Mouse (Mus musculus): ENCODE data around the gene Ccrl2. TPM values are rescaled to one million over a fixed set of nuclear protein-coding genes. Genes with fewer than 3 reads are reported as not detected.
A peak's percentile ranks its signal among the peaks of the same experiment; 100 is the strongest.

The Ccrl2 gene
- polyA plus RNA-seq, 1 experiment from 2014 or later = 15.7 TPM

- H3K9me3 ChIP-seq (replicated peaks) = no peaks in the 10 kb centered on the region
- H3K4me2 ChIP-seq = no peak overlapping the region
- H3K27me3 ChIP-seq = no peaks in the 10 kb centered on the region
- no peak for ATAC-seq (ENCODE audit: insufficient read depth)
- H3K4me3 ChIP-seq (replicated peaks) = no peak overlapping the region
- no peaks in the 10 kb centered on the region for H3K36me3 ChIP-seq (replicated peaks)
- H3K27ac ChIP-seq (replicated peaks) = no peak overlapping the region
- H3K4me1 ChIP-seq (replicated peaks) = 0 out of 2 replicates have a peak, but pooled peaks cover 4% of the 10 kb centered on the region
- H3K9ac ChIP-seq = no peak overlapping the region
- WGBS (ENCODE audit: insufficient replicate concordance) = 58% methylated on average over 4 of the region's 4 CpGs
Measured at GRCm38 (mm10) chr9:111033717-111034116, 23.6 kb downstream of the Ccrl2 start.

DNA sequence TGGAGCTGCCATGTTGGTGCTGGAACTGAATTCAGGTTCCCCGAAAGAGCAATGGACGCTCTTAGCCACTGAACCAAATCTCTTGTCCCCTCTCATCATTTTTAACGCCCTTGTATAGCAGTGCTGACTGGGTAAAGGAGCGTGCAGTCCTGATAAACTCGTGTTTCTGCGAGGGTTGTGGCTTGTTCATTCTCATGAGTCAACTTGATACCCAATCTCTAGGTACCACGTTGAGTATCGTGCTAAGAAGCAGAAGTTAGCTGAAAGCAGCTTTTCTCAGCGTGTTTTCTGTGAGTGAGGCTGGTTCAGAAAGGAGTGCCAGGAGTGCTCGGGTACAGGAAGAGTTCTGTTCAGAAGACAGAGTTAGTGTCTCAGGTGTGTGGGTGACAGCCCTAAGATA lies 30.5 kb downstream of the Ccrl2 start:
- Histone ChIP-seq H3K4me3 (replicated peaks) (no peak overlapping the region), H3K4me1 (replicated peaks) (no peaks in the 10 kb centered on the region), H3K27ac (replicated peaks) (no peak overlapping the region), H3K9ac (no peak overlapping the region), H3K36me3 (replicated peaks) (no peaks in the 10 kb centered on the region), H3K9me3 (replicated peaks) (no peaks in the 10 kb centered on the region), H3K27me3 (no peaks in the 10 kb centered on the region), H3K4me2 (no peak overlapping the region)
- no peak for ATAC-seq (ENCODE audit: insufficient read depth)
- WGBS (ENCODE audit: insufficient replicate concordance) = 49% methylated on average over 10 of the region's 10 CpGs

- peak; percentile 58; the same call in 1 of the 2 replicates for ATAC-seq (ENCODE audit: insufficient read depth)
- Histone ChIP-seq H3K9me3 (replicated peaks) (no peaks in the 10 kb centered on the region), H3K9ac (no peak within 1 kb of the TSS), H3K4me1 (replicated peaks) (peaks cover 8% of the 10 kb centered on the region), H3K27ac (replicated peaks) (no peak within 1 kb of the TSS), H3K4me3 (replicated peaks) (no peak within 1 kb of the TSS), H3K4me2 (no peak within 1 kb of the TSS), H3K27me3 (no peaks in the 10 kb centered on the region), H3K36me3 (replicated peaks) (no peaks in the 10 kb centered on the region)
- 23% methylated on average over 5 of the region's 5 CpGs for whole genome bisulfite sequencing (ENCODE audit: insufficient replicate concordance)
Measured at GRCm38 (mm10) chr9:111019022-111019421, 38.3 kb downstream of the Ccrl2 start, which contains the start of gene Ltf. Ltf (plus strand) TSS chr9:111019271.

GRCm38 (mm10) chr9:111015658-111016057 lies 41.7 kb downstream of the Ccrl2 start:
- no peaks in the 10 kb centered on the region for H3K27me3 ChIP-seq
- no peak overlapping the region for H3K9ac ChIP-seq
- H3K9me3 ChIP-seq (replicated peaks) = no peaks in the 10 kb centered on the region
- no peak overlapping the region for H3K27ac ChIP-seq (replicated peaks)
- no peaks in the 10 kb centered on the region for H3K36me3 ChIP-seq (replicated peaks)
- ATAC-seq (ENCODE audit: insufficient read depth) = no peak
- H3K4me1 ChIP-seq (replicated peaks) = peaks cover 8% of the 10 kb centered on the region
- H3K4me2 ChIP-seq = no peak overlapping the region
- 56% methylated on average over 4 of the region's 4 CpGs for WGBS (ENCODE audit: insufficient replicate concordance)
- no peak overlapping the region for H3K4me3 ChIP-seq (replicated peaks)

DNA sequence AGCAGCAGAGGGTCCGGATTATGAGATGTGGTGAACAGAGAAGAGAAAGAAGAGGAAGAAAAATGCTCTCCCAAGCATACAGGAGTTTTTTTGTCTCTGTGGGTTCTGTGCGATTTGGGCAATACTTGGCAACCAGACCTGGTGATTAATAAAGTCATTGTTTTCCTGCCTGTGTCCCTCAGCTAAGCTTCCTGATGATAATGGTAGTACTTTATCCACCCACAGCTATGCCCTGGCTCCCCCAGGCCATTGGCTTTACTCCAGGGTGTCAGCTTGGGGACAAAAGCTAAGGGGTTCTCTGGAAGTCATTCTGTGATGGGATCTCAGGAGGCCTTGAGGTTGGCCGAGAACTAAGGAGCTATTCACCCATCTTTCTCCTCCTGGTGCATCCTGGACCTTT lies 45.3 kb downstream of the Ccrl2 start:
- H3K9ac ChIP-seq = no peak overlapping the region
- H3K4me2 ChIP-seq = no peak overlapping the region
- no peaks in the 10 kb centered on the region for H3K27me3 ChIP-seq
- 40% methylated on average over 3 of the region's 3 CpGs for WGBS (ENCODE audit: insufficient replicate concordance)
- no peaks in the 10 kb centered on the region for H3K36me3 ChIP-seq (replicated peaks)
- ATAC-seq (ENCODE audit: insufficient read depth) = no peak
- H3K27ac ChIP-seq (replicated peaks) = no peak overlapping the region
- no peaks in the 10 kb centered on the region for H3K4me1 ChIP-seq (replicated peaks)
- H3K4me3 ChIP-seq (replicated peaks) = no peak overlapping the region
- no peaks in the 10 kb centered on the region for H3K9me3 ChIP-seq (replicated peaks)

GRCm38 (mm10) chr9:111011550-111011949 lies 45.8 kb downstream of the Ccrl2 start:
- 57% methylated on average over 9 of the region's 9 CpGs for WGBS (ENCODE audit: insufficient replicate concordance)
- ATAC-seq (ENCODE audit: insufficient read depth) = no peak
- no peak overlapping the region for H3K9ac ChIP-seq

GRCm38 (mm10) chr9:111009763-111010162 lies 47.6 kb downstream of the Ccrl2 start:
- Histone ChIP-seq H3K9me3 (replicated peaks) (no peaks in the 10 kb centered on the region), H3K36me3 (replicated peaks) (no peaks in the 10 kb centered on the region), H3K27ac (replicated peaks) (no peak overlapping the region), H3K9ac (no peak overlapping the region), H3K4me3 (replicated peaks) (no peak overlapping the region), H3K4me2 (no peak overlapping the region), H3K4me1 (replicated peaks) (no peaks in the 10 kb centered on the region), H3K27me3 (no peaks in the 10 kb centered on the region)
- no peak for ATAC-seq (ENCODE audit: insufficient read depth)
- 51% methylated on average over 3 of the region's 3 CpGs for WGBS (ENCODE audit: insufficient replicate concordance)

More at GRCm38 (mm10) chr9:111011550-111011949, 45.8 kb downstream of the Ccrl2 start:
- no peaks in the 10 kb centered on the region for H3K9me3 ChIP-seq (replicated peaks)
- H3K4me1 ChIP-seq (replicated peaks) = no peaks in the 10 kb centered on the region
- no peaks in the 10 kb centered on the region for H3K27me3 ChIP-seq
- no peak overlapping the region for H3K27ac ChIP-seq (replicated peaks)
- no peak overlapping the region for H3K4me3 ChIP-seq (replicated peaks)
- H3K36me3 ChIP-seq (replicated peaks) = no peaks in the 10 kb centered on the region
- no peak overlapping the region for H3K4me2 ChIP-seq

DNA sequence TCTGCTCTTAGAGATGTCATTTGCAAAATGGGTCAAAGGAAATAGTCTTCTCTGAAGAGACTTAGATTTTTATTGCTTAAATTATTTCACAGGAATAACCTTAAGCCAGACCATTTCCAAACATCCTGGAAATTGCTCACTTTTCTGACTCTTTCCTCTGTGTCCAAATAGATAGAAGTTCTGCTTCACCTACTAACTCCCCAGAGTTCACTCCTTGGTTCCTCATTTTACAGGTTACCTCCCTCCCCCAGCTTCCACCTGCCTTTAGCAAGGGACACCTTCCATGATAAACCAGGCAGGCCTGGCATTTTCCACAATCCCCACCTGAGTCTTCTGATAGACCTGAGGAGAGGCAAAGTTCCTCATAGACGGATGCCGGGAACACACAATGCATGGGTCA lies 50.8 kb downstream of the Ccrl2 start:
- Histone ChIP-seq H3K27me3 (no peaks in the 10 kb centered on the region), H3K9ac (no peak overlapping the region), H3K4me2 (no peak overlapping the region), H3K4me1 (replicated peaks) (no peaks in the 10 kb centered on the region; the same call in 1 of the 2 replicates), H3K27ac (replicated peaks) (no peak overlapping the region), H3K4me3 (replicated peaks) (no peak overlapping the region), H3K36me3 (replicated peaks) (no peaks in the 10 kb centered on the region), H3K9me3 (replicated peaks) (no peaks in the 10 kb centered on the region)
- 69% methylated on average over 2 of the region's 2 CpGs for WGBS (ENCODE audit: insufficient replicate concordance)
- ATAC-seq (ENCODE audit: insufficient read depth) = no peak

Other genes with a start within 250 kb of the Ccrl2 start
- gene Prss44, start 243.5 kb downstream of the Ccrl2 start, polyA plus RNA-seq (2015; fragmentation: Nextera tagmentation; extraction: Ambion mirVana) = not detected in 2 replicates
- gene Prss43, start 230.8 kb downstream of the Ccrl2 start, polyA plus RNA-seq (2015; fragmentation: Nextera tagmentation; extraction: Ambion mirVana) = not detected in 2 replicates
- gene Prss45, start 222.9 kb downstream of the Ccrl2 start, polyA plus RNA-seq (2015; fragmentation: Nextera tagmentation; extraction: Ambion mirVana) = not detected in 2 replicates
- not detected in 2 replicates for gene Prss46, start 213.0 kb downstream of the Ccrl2 start, polyA plus RNA-seq (2015; fragmentation: Nextera tagmentation; extraction: Ambion mirVana)
- 13.9 and 14.5 TPM in 2 replicates for gene Prss50, start 199.6 kb downstream of the Ccrl2 start, polyA plus RNA-seq (2015; fragmentation: Nextera tagmentation; extraction: Ambion mirVana)
- 1.7 and 2.6 TPM in 2 replicates for gene Als2cl, start 177.6 kb downstream of the Ccrl2 start, polyA plus RNA-seq (2015; fragmentation: Nextera tagmentation; extraction: Ambion mirVana)
- gene Tmie, start 177.4 kb downstream of the Ccrl2 start, polyA plus RNA-seq (2015; fragmentation: Nextera tagmentation; extraction: Ambion mirVana) = 1.8 and 2.5 TPM in 2 replicates
- not detected in 2 replicates for gene Fam240a, start 140.7 kb downstream of the Ccrl2 start, polyA plus RNA-seq (2015; fragmentation: Nextera tagmentation; extraction: Ambion mirVana)
- gene Tdgf1, start 111.4 kb downstream of the Ccrl2 start, polyA plus RNA-seq (2015; fragmentation: Nextera tagmentation; extraction: Ambion mirVana) = not detected in 2 replicates
- gene Lrrc2, start 106.0 kb downstream of the Ccrl2 start, polyA plus RNA-seq (2015; fragmentation: Nextera tagmentation; extraction: Ambion mirVana) = 0.07 and 0.25 TPM in 2 replicates
- 13.2 and 13.6 TPM in 2 replicates for gene Rtp3, start 66.9 kb downstream of the Ccrl2 start, polyA plus RNA-seq (2015; fragmentation: Nextera tagmentation; extraction: Ambion mirVana)
- gene Ltf, start 38.2 kb downstream of the Ccrl2 start, polyA plus RNA-seq (2015; fragmentation: Nextera tagmentation; extraction: Ambion mirVana) = 139 and 168 TPM in 2 replicates
- gene Lrrfip2, start 60.1 kb upstream of the Ccrl2 start, polyA plus RNA-seq (2015; fragmentation: Nextera tagmentation; extraction: Ambion mirVana) = 17.7 and 17.9 TPM in 2 replicates
- gene Mlh1, start 214.3 kb upstream of the Ccrl2 start, polyA plus RNA-seq (2015; fragmentation: Nextera tagmentation; extraction: Ambion mirVana) = 21.4 and 23.6 TPM in 2 replicates
- 6.6 and 7.2 TPM in 2 replicates for gene Epm2aip1, start 214.4 kb upstream of the Ccrl2 start, polyA plus RNA-seq (2015; fragmentation: Nextera tagmentation; extraction: Ambion mirVana)